Comparison of ENCODE assay signal across 24 mouse cellular contexts in the genomic region with DNA sequence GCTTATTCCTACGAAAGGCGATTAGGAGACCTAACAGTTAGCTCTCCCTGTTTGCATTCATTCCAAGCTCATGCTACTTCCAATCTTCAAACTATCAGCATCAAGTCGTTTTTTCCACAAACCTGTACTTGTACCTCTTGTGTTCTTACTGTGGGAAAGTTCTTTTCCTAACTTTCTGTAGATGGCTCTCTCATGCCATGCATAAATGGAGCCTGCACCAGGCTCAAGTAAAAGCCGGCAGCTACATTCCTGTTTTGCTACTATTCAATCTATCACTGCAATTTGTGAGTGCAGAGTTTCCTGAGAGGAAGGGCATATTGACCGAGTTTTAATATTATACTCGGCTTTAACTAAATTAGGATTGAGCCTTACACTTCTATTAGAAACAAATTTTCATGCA. TPM values are rescaled to one million over a fixed set of nuclear protein-coding genes. Genes with fewer than 3 reads are reported as not detected.
"Had no signal": no experiment of that assay in that cellular context is flagged by ENCODE, and none has a peak within 500 bp of the region (broad histone marks: within the 10 kb centered on the region; RNA-seq: fewer than 3 reads in every experiment).

No protein-coding gene starts in this region.

- H3K4me1 ChIP-seq: kidney, embryonic 15.5 days; liver, embryonic 13.5 days; stomach, embryonic 15.5 days had no signal

- H3K4me3 ChIP-seq: kidney, embryonic 15.5 days; liver, embryonic 13.5 days; myocyte; neural tube, embryonic 13.5 days; stomach, embryonic 15.5 days had no signal

- H3K4me2 ChIP-seq: kidney, embryonic 15.5 days; liver, embryonic 13.5 days; midbrain, embryonic 11.5 days; neural tube, embryonic 13.5 days; stomach, embryonic 15.5 days had no signal

- H3K27ac ChIP-seq: kidney, embryonic 15.5 days; liver, embryonic 13.5 days; neural tube, embryonic 13.5 days; stomach, embryonic 15.5 days had no signal

- H3K27me3 ChIP-seq: kidney, embryonic 15.5 days; liver, embryonic 13.5 days; neural tube, embryonic 13.5 days; stomach, embryonic 15.5 days had no signal

- DNase-seq: kidney, adult 11 months; kidney, adult 8-10 months; kidney, postnatal 25 days; liver, embryonic 13.5 days; lung, adult 2 months; lung, postnatal 14 days; lung, postnatal 4 days; midbrain, embryonic 14.5 days; retina, postnatal 1 day; right cerebral cortex, postnatal 25 days; spleen, adult 18-20 months; thymus, adult 18-20 months; thymus, postnatal 36 days had no signal

- H3K9ac ChIP-seq: kidney, embryonic 15.5 days; liver, embryonic 13.5 days; neural tube, embryonic 13.5 days; stomach, embryonic 15.5 days had no signal

- H3K9me3 ChIP-seq: kidney, embryonic 15.5 days; liver, embryonic 13.5 days; stomach, embryonic 15.5 days had no signal

- H3K36me3 ChIP-seq: kidney, embryonic 15.5 days; liver, embryonic 13.5 days; neural tube, embryonic 13.5 days; stomach, embryonic 15.5 days had no signal

RNA-seq across cellular contexts. Expression of gene Hs6st3, which starts 25.6 kb away (rescaled TPM):
- total RNA-seq: megakaryocyte progenitor cell, adult 5-6 weeks; megakaryocyte-erythroid progenitor cell, adult 5-6 weeks; monocyte, adult 5-6 weeks; neutrophil, adult 5-6 weeks had no signal
- polyA plus RNA-seq: large intestine, adult 2 months; liver, embryonic 13.5 days; liver, embryonic 16.5 days; myocyte had no signal
